Mouse (Mus musculus) heart, embryonic 10.5 days (tissue): ENCODE data around the gene Vps35l. TPM values are rescaled to one million over a fixed set of nuclear protein-coding genes. Genes with fewer than 3 reads are reported as not detected.

ENCODE experiments used
- DNase-seq: peaks from one replicate; pipeline ENCODE4 v3.0.0-alpha.2; 2017; ENCODE audit warnings: low spot score
- H3K27ac ChIP-seq: fragments of 300-500 bp; sonication (generic); 2 replicates; pipeline ENCODE4 v1.5.1; 2016; ENCODE audit warnings: mild to moderate bottlenecking
- H3K27me3 ChIP-seq: fragments of 300-500 bp; sonication (generic); 2 replicates; pipeline ENCODE4 v1.6.1; 2016; ENCODE audit warnings: mild to moderate bottlenecking; ENCODE audit not compliant: poor library complexity, insufficient read depth, severe bottlenecking
- H3K36me3 ChIP-seq: fragments of 300-500 bp; sonication (generic); 2 replicates; pipeline ENCODE4 v1.6.1; 2016; ENCODE audit warnings: mild to moderate bottlenecking, moderate library complexity
- H3K4me1 ChIP-seq: fragments of 300-500 bp; sonication (generic); 2 replicates; pipeline ENCODE4 v1.6.1; 2016; ENCODE audit warnings: mild to moderate bottlenecking
- H3K4me3 ChIP-seq: fragments of 300-500 bp; sonication (generic); 2 replicates; pipeline ENCODE4 v1.5.1; 2016; ENCODE audit warnings: mild to moderate bottlenecking, moderate library complexity
- H3K9me3 ChIP-seq: fragments of 300-500 bp; sonication (generic); 2 replicates; pipeline ENCODE4 v1.6.1; 2016; ENCODE audit warnings: mild to moderate bottlenecking, moderate library complexity
- WGBS: fragments of 180-500 bp; shearing (Covaris S2); methylation state at CpG from one replicate; pipeline ENCODE4 v1.1.7; 2016; 5-methylcytosine and 5-hydroxymethylcytosine counted together
- polyA plus RNA-seq: library from polyadenylated mRNA; unstranded; fragments of >200 nt; fragmentation: Nextera tagmentation; extraction: Ambion mirVana; gene quantifications from 2 replicates; pipeline ENCODE4 v1.2.1, GENCODE M21; 2016

The Vps35l gene
- polyA plus RNA-seq, result 52.3 and 56.3 TPM in 2 replicates

- WGBS, result 4% methylated on average over 16 of the region's 16 CpGs
Observed at GRCm38 (mm10) chr7:118739975-118740531, at the start of gene Vps35l. TSS of gene Vps35l (plus strand) at chr7:118740226.

GRCm38 (mm10) chr7:118691287-118691686, 48.7 kb upstream of the Vps35l start:
- Histone ChIP-seq H3K36me3 (peaks cover 79% of the 10 kb centered on the region), H3K27ac (no peak overlapping the region), H3K9me3 (no peaks in the 10 kb centered on the region), H3K4me3 (no peak overlapping the region), H3K27me3 (peaks cover 41% of the 10 kb centered on the region), H3K4me1 (no peaks in the 10 kb centered on the region)
- DNase-seq, result no peak
- WGBS, result 88% methylated on average over 2 of the region's 2 CpGs

More at GRCm38 (mm10) chr7:118739975-118740531, at the start of gene Vps35l:
- H3K27me3 ChIP-seq, result no peaks in the 10 kb centered on the region
- peaks cover 15% of the 10 kb centered on the region for H3K4me1 ChIP-seq
- H3K36me3 ChIP-seq, result peaks cover 11% of the 10 kb centered on the region; the same call in 1 of the 2 replicates
- H3K9me3 ChIP-seq, result no peaks in the 10 kb centered on the region
- peak within 1 kb of the TSS; percentile 83 for H3K4me3 ChIP-seq
- DNase-seq, result peak; percentile 90
- peak within 1 kb of the TSS; percentile 88 for H3K27ac ChIP-seq

- no peak for DNase-seq
- H3K4me1 ChIP-seq, result no peaks in the 10 kb centered on the region
- H3K9me3 ChIP-seq, result no peaks in the 10 kb centered on the region
- no peak overlapping the region for H3K4me3 ChIP-seq
- peaks cover 62% of the 10 kb centered on the region for H3K36me3 ChIP-seq
- WGBS, result 94% methylated on average over 6 of the region's 6 CpGs
- no peak overlapping the region for H3K27ac ChIP-seq
- peaks cover 7% of the 10 kb centered on the region for H3K27me3 ChIP-seq
Observed at GRCm38 (mm10) chr7:118696146-118696545, 43.9 kb upstream of the Vps35l start.

- Histone ChIP-seq H3K4me1 (no peaks in the 10 kb centered on the region), H3K27ac (no peak overlapping the region), H3K4me3 (no peak overlapping the region), H3K27me3 (peaks cover 2% of the 10 kb centered on the region), H3K9me3 (no peaks in the 10 kb centered on the region), H3K36me3 (peaks cover 52% of the 10 kb centered on the region)
- no peak for DNase-seq
- 72% methylated on average over 4 of the region's 4 CpGs for WGBS
Observed at GRCm38 (mm10) chr7:118697168-118697567, 42.9 kb upstream of the Vps35l start.

GRCm38 (mm10) chr7:118698882-118699281, 41.1 kb upstream of the Vps35l start:
- DNase-seq, result no peak
- WGBS, result 91% methylated on average over 9 of the region's 9 CpGs
- H3K27ac ChIP-seq, result no peak overlapping the region
- H3K9me3 ChIP-seq, result no peaks in the 10 kb centered on the region
- peaks cover 41% of the 10 kb centered on the region for H3K36me3 ChIP-seq
- H3K4me3 ChIP-seq, result no peak overlapping the region
- no peaks in the 10 kb centered on the region for H3K27me3 ChIP-seq
- no peaks in the 10 kb centered on the region for H3K4me1 ChIP-seq

GRCm38 (mm10) chr7:118703144-118703561, 36.9 kb upstream of the Vps35l start:
- WGBS, result 93% methylated on average over 15 of the region's 15 CpGs
- Histone ChIP-seq H3K27me3 (no peaks in the 10 kb centered on the region), H3K27ac (no peak overlapping the region), H3K4me1 (0 out of 2 replicates have a peak, but pooled peaks cover 9% of the 10 kb centered on the region), H3K4me3 (no peak overlapping the region), H3K9me3 (no peaks in the 10 kb centered on the region), H3K36me3 (peaks cover 6% of the 10 kb centered on the region)
- DNase-seq, result no peak

GRCm38 (mm10) chr7:118704001-118704850, 35.8 kb upstream of the Vps35l start:
- Histone ChIP-seq H3K4me3 (peak overlapping the region; percentile 91), H3K27me3 (no peaks in the 10 kb centered on the region), H3K27ac (0 out of 2 replicates have a peak overlapping the region, but pooled peaks have one; percentile 95), H3K4me1 (0 out of 2 replicates have a peak, but pooled peaks cover 9% of the 10 kb centered on the region), H3K9me3 (no peaks in the 10 kb centered on the region), H3K36me3 (no peaks in the 10 kb centered on the region)
- 78% methylated on average over 9 of the region's 9 CpGs for WGBS
- DNase-seq, result no peak

GRCm38 (mm10) chr7:118705101-118705961, 34.7 kb upstream of the Vps35l start, which contains the start of gene Gde1:
TSS of gene Gde1 (minus strand) at chr7:118705778.
- H3K36me3 ChIP-seq, result no peaks in the 10 kb centered on the region
- H3K4me1 ChIP-seq, result 0 out of 2 replicates have a peak, but pooled peaks cover 9% of the 10 kb centered on the region
- H3K9me3 ChIP-seq, result no peaks in the 10 kb centered on the region
- under 1% methylated on average over 66 of the region's 66 CpGs for WGBS
- H3K4me3 ChIP-seq, result peak within 1 kb of the TSS; percentile 91
- no peaks in the 10 kb centered on the region for H3K27me3 ChIP-seq
- peak; percentile 97 for DNase-seq
- peak within 1 kb of the TSS; percentile 95 for H3K27ac ChIP-seq

GRCm38 (mm10) chr7:118706051-118706450, 34.0 kb upstream of the Vps35l start:
- Histone ChIP-seq H3K27ac (peak overlapping the region; percentile 95), H3K36me3 (no peaks in the 10 kb centered on the region), H3K4me3 (peak overlapping the region; percentile 91), H3K4me1 (0 out of 2 replicates have a peak, but pooled peaks cover 9% of the 10 kb centered on the region), H3K27me3 (no peaks in the 10 kb centered on the region), H3K9me3 (no peaks in the 10 kb centered on the region)
- DNase-seq, result no peak
- 49% methylated on average over 6 of the region's 6 CpGs for WGBS

- no peaks in the 10 kb centered on the region for H3K27me3 ChIP-seq
- no peaks in the 10 kb centered on the region for H3K9me3 ChIP-seq
- no peak for DNase-seq
- no peak overlapping the region for H3K27ac ChIP-seq
- no peaks in the 10 kb centered on the region for H3K36me3 ChIP-seq
- 0 out of 2 replicates have a peak, but pooled peaks cover 9% of the 10 kb centered on the region for H3K4me1 ChIP-seq
- 86% methylated on average over 5 of the region's 5 CpGs for WGBS
- no peak overlapping the region for H3K4me3 ChIP-seq
Observed at GRCm38 (mm10) chr7:118706488-118706887, 33.5 kb upstream of the Vps35l start.

GRCm38 (mm10) chr7:118707216-118707615, 32.8 kb upstream of the Vps35l start:
- DNase-seq, result no peak
- 0 out of 2 replicates have a peak, but pooled peaks cover 9% of the 10 kb centered on the region for H3K4me1 ChIP-seq
- no peaks in the 10 kb centered on the region for H3K36me3 ChIP-seq
- 60% methylated on average over 2 of the region's 2 CpGs for WGBS
- no peaks in the 10 kb centered on the region for H3K27me3 ChIP-seq
- H3K4me3 ChIP-seq, result no peak overlapping the region
- no peaks in the 10 kb centered on the region for H3K9me3 ChIP-seq
- H3K27ac ChIP-seq, result no peak overlapping the region

- Histone ChIP-seq H3K27ac (no peak overlapping the region), H3K4me3 (no peak overlapping the region), H3K4me1 (peaks cover 12% of the 10 kb centered on the region; the same call in 1 of the 2 replicates), H3K36me3 (no peaks in the 10 kb centered on the region), H3K27me3 (no peaks in the 10 kb centered on the region), H3K9me3 (no peaks in the 10 kb centered on the region)
- DNase-seq, result no peak
- 58% methylated on average over 4 of the region's 4 CpGs for WGBS
Observed at GRCm38 (mm10) chr7:118708002-118708401, 32.0 kb upstream of the Vps35l start.
